Mouse (Mus musculus) left cerebral cortex, postnatal 25 days (tissue): ENCODE measurements around the gene Tmem95. TPM values are rescaled to one million over a fixed set of nuclear protein-coding genes. Genes with fewer than 3 reads are reported as not detected.
A peak's percentile ranks its signal among the peaks of the same experiment; 100 is the strongest.

Experiments used
- DNase-seq, 2 experiments: peaks; one replicate each; pipeline ENCODE4 v3.0.0; 2022; ENCODE audit warnings: low spot score in 2 of 2, mixed read lengths in 1 of 2
- intact Hi-C: fragments of 180-260 bp; cut with DNase I; formaldehyde crosslinking; loops from one replicate; pipeline ENCODE4 v1.15.1; 2025
- total RNA-seq, 2 experiments: library from RNA; stranded (reverse); gene quantifications; 2 replicates each; pipeline ENCODE4 v1.2.3; 2021

Tmem95 gene
- total RNA-seq, 2 experiments from 2014 or later = not detected

GRCm38 (mm10) chr11:69912716-69913530 lies 35.1 kb upstream of the Tmem95 start:
- intact Hi-C loops = no loop called here

GRCm38 (mm10) chr11:69911701-69912100 lies 33.9 kb upstream of the Tmem95 start:
- intact Hi-C loops = no loop called here

More at GRCm38 (mm10) chr11:69912716-69913530, 35.1 kb upstream of the Tmem95 start:
- DNase-seq = no peak

GRCm38 (mm10) chr11:69910781-69911560 lies 33.2 kb upstream of the Tmem95 start:
- intact Hi-C loops = no loop called here
- DNase-seq = no peak

More at GRCm38 (mm10) chr11:69911701-69912100, 33.9 kb upstream of the Tmem95 start:
- no peak for DNase-seq

GRCm38 (mm10) chr11:69910177-69910576 lies 32.4 kb upstream of the Tmem95 start:
- intact Hi-C loops = no loop called here
- DNase-seq = no peak

GRCm38 (mm10) chr11:69909174-69909573 lies 31.4 kb upstream of the Tmem95 start:
- DNase-seq = no peak
- intact Hi-C loops = no loop called here

GRCm38 (mm10) chr11:69908645-69909044 lies 30.8 kb upstream of the Tmem95 start:
- intact Hi-C loops = no loop called here
- DNase-seq = no peak

- no peak for DNase-seq
- intact Hi-C loops = no loop called here
Observed at GRCm38 (mm10) chr11:69904311-69904710, 26.5 kb upstream of the Tmem95 start.

- intact Hi-C loops = no loop called here
- DNase-seq = no peak
Observed at GRCm38 (mm10) chr11:69902972-69903371, 25.2 kb upstream of the Tmem95 start.

GRCm38 (mm10) chr11:69901993-69902392 lies 24.2 kb upstream of the Tmem95 start:
- intact Hi-C loops = loop anchor here (1.0 kb wide), 1 partner anchor 19 kb away; the partner anchor contains the start of gene Eif5a
- DNase-seq = peak in 1 of 2 experiments; percentile 27

GRCm38 (mm10) chr11:69901406-69901846 lies 23.6 kb upstream of the Tmem95 start:
- intact Hi-C loops = loop anchor here (1.0 kb wide), 1 partner anchor 20 kb away; the partner anchor contains the start of gene Eif5a
- DNase-seq = peak; percentile 97 to 99

- DNase-seq = peak; percentile 83 to 95
- intact Hi-C loops = loop anchor here (1.0 kb wide), 1 partner anchor 21 kb away; the partner anchor contains the start of gene Eif5a
Observed at GRCm38 (mm10) chr11:69900471-69901405, 22.9 kb upstream of the Tmem95 start, which contains the start of the genes 2810408A11Rik and Neurl4. Gene 2810408A11Rik (minus strand): TSS chr11:69900987. Gene Neurl4 (plus strand): TSS chr11:69901072.

GRCm38 (mm10) chr11:69899870-69900269 lies 22.1 kb upstream of the Tmem95 start:
- no peak for DNase-seq
- intact Hi-C loops = no loop called here

- intact Hi-C loops = no loop called here
- no peak for DNase-seq
Observed at GRCm38 (mm10) chr11:69895291-69895690, 17.5 kb upstream of the Tmem95 start, which contains the start of gene Acap1. Gene Acap1 (minus strand): TSS chr11:69895539.

- DNase-seq = no peak
- intact Hi-C loops = no loop called here
Observed at GRCm38 (mm10) chr11:69894671-69895070, 16.9 kb upstream of the Tmem95 start.

- DNase-seq = peak in 1 of 2 experiments; percentile 47
- intact Hi-C loops = no loop called here
Observed at GRCm38 (mm10) chr11:69891482-69891881, 13.7 kb upstream of the Tmem95 start.

- intact Hi-C loops = no loop called here
- DNase-seq = no peak
Observed at GRCm38 (mm10) chr11:69886907-69887635, 9.3 kb upstream of the Tmem95 start.

- no peak for DNase-seq
- intact Hi-C loops = no loop called here
Observed at GRCm38 (mm10) chr11:69884663-69885062, 6.8 kb upstream of the Tmem95 start.

- no peak for DNase-seq
- intact Hi-C loops = no loop called here
Observed at GRCm38 (mm10) chr11:69884240-69884639, 6.4 kb upstream of the Tmem95 start.
